Mouse (Mus musculus) embryo, embryonic 9.5 days (tissue): ENCODE measurements around the gene Znhit6.
A peak's percentile ranks its signal among the peaks of the same experiment; 100 is the strongest.

Experiments used
- DNase-seq: peaks from one replicate; pipeline ENCODE4 v3.0.0-alpha.2; 2017; ENCODE audit errors: extremely low spot score

Gene Znhit6

DNA sequence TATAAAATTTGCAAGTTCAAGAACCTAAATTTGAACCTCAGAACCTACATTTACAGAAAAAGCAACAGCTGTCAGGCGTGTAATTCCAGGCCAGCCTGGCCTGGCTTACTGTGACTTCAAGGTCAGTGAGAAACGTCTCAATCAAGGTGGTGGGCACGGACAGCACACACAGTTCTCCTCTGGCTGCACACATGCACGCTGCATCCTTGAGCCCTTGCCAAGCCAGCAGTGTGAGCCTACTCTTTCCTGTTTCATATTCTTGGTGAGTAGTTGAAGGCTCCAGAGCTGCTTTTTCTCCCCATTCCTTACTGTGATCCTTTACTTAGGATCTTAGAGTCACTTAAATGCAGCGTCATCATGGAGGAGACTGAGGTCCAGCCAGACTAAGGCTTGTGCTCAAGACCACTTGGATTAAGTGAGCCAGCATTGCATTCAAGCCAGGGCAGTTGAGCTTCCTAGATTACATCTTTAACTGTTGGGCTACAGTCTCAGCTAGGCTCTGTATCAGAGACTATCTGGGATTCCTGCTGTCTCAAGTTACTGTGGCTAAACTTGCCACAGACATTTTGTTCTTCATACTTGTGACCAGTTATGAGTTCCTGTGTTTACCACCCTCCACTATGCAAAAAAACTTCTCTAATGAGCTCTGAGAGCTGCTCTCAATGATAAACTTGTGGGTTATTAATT lies 29.6 kb downstream of the Znhit6 start:
- no peak for DNase-seq

DNA sequence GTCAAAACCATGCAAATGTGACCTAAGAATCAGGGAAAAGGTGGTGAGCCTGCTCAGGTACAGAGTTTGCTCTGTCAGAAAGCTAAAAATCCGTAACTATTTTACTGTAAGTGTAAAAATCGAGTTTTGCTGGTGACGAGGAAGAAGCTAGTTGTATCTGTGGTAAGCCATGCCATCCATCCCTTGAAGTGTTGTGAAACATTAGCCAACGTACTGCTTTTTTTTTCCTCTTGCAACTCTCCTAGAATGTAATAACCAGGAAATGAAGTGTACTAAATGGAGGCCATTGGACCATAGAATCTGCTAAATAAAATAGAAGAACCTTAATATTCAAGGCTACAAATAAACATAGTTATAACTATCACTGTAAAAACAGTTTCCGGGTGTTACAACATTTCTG lies 32.3 kb downstream of the Znhit6 start:
- DNase-seq = no peak

- peak; percentile 33 for DNase-seq
Observed at GRCm38 (mm10) chr3:145612662-145613061, 36.7 kb downstream of the Znhit6 start.

- DNase-seq = no peak
Observed at GRCm38 (mm10) chr3:145613234-145613633, 37.2 kb downstream of the Znhit6 start.

DNA sequence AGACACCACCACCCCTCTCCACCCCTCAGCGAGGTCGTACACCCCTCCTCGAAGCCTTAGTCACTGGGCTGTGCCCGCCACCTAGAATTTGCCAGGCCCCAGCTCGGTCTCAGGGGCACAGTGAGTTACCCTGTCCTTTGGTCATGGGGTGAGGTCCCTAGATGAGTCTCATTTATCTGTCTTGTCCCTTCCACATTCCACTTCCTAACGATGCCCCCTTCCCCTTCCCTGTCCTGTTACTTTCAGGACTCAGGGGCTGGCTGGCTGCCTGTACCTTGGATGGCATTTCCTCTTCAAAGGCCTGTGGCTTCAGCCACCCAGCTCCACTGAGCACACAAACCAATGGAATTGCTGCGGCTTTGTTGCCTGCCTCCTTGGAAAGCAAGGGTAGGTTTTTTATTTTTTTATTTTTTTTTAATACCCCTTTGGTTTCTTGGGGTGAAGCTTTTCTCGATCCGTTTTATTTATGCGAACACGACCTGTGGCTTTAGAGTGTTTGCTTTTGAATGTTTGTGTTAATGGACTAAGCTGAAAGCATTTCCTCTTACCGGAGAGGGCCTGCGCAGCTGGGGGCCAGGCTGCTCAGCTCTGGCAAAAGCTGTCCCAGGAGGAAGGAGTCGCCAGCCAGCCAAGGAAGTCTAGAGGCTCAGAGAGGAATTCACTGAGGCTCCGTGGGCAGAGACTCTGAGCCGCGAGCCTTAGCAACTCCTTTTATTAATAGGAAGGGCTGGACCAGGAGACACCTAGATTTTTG lies 38.5 kb downstream of the Znhit6 start:
- peak; percentile 30 for DNase-seq

DNA sequence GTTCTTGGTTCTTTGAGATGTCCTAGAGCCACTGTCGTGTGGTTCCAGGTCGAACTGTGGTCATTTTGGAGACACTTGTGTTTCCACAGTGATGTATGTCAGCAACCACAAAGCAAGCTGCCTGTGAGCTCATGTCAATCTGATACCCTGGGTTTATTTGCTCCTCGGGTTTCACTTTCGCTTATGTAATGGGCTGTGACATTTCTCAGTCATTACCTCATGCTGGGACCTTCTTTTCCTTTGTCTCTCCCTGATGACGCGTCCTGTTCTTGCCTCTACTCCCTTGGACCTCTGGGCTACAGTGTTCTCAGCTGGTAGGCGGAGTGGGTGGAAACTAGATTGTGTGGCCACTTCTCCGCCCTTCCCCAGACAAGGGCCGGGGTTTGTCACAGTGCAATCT lies 42.3 kb downstream of the Znhit6 start:
- DNase-seq = no peak

DNA sequence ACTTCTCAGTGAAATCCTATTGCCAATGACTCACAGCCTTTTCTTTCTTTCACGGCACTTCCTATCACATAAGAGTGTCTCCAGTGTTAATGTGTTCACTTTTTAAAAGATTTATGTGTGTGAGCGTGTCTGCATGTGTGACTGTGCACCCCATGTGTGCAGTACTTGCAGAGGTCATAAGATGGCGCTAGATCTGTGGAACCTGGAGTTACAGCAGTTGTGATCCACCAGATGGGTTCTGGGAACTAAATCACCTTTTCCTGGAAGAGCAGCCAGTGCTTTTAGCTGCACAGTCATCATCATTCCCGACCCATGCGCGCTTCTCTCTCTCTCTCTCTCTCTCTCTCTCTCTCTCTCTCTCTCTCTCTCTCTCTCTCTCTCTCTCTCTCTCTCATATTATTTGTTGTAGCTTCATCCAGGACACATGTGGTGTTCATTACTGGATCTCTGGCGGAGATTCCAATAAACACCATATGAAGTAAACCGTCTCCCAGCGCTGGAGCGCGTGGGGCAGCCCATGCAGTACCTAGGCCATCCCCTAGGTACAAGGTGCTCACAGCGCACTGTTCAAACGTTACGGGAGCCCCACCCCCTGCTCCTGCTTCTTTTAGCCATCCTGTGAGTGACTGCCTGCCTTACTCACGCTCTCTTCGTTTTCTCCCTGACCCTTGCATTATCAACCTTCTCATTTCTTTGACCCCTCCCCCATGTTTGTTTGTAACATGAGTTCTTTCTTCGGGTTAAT lies 43.8 kb downstream of the Znhit6 start:
- no peak for DNase-seq

DNA sequence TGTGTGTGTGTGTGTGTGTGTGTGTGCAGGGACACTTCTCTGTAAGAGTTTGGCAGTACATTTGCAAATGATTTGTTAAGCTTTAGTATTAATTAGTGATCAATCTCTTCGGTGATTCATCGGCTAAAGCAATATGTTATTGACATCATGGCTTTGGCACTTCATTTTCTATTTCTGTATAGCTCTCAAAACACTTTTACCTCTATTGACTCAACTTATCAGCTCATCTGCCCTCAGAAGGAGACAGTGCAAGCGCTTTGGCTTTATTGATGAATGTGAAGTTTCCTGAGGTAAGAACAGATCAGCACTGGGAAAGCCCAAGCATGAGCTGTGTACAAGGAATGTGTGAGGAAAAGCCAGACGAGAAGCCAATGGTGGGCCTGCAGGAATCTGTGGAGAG lies 45.2 kb downstream of the Znhit6 start:
- DNase-seq = no peak

DNA sequence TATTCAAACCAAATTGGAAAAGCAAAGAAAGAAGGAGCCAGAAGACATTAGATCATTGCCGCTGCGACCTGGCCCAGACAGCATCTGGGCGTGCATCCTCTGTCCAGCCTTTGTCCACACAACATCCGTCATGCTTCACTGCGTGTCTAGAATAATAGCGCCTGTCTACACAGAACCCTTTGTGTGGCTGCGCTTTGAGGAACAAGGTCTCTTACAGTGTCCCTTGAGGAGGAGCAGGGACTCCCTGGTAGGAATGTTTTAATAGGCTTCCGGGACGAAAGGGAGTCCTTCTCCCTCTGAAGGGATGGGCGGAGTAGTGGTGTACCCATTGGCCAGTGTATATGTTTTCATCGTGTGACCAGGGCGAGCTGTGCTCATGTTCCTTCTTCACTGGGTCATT lies 47.0 kb downstream of the Znhit6 start:
- DNase-seq = no peak

- no peak for DNase-seq
Observed at GRCm38 (mm10) chr3:145624786-145625185, 48.8 kb downstream of the Znhit6 start.

- DNase-seq = no peak
Observed at GRCm38 (mm10) chr3:145625546-145625945, 49.5 kb downstream of the Znhit6 start.

DNA sequence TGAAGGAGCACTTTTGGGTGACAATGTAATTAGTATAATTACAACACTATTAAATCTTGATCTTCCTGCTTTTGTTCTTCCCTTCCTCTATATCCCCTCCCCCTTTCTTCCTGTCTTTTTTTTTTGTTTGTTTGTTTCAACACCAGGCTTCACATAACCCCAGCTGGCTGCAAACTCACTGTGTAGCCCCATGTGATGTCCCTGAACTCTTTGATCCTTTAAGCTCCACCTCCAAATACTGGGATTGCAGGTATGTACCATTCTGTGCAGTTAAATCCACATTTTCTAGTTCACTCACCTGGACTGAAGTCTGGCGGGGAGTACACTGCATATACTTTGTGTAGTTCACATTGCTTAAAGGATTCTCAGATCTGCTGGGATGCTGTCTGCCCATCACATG lies 50.1 kb downstream of the Znhit6 start:
- no peak for DNase-seq

DNA sequence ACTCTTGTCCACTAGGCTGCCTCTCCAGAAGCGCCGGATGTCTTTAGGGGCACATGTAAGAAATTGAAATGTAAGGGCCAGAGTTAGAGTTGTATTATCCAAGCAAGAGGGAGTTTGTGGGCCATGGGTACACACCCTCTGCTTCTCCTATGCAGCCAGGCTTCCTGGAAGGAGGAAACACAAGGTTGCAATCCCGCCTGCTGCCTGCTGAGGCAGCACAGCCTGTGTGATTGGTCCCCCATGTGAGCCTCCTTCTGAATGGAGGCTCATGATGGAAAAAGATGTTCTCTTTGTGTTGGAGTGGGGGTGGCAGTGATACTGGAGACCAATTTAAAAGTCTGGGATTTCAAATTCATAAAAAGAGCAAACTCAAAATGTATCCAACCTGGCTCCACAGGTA lies 51.8 kb downstream of the Znhit6 start:
- peak; percentile 32 for DNase-seq

- DNase-seq = no peak
Observed at GRCm38 (mm10) chr3:145628643-145629042, 52.6 kb downstream of the Znhit6 start.

DNA sequence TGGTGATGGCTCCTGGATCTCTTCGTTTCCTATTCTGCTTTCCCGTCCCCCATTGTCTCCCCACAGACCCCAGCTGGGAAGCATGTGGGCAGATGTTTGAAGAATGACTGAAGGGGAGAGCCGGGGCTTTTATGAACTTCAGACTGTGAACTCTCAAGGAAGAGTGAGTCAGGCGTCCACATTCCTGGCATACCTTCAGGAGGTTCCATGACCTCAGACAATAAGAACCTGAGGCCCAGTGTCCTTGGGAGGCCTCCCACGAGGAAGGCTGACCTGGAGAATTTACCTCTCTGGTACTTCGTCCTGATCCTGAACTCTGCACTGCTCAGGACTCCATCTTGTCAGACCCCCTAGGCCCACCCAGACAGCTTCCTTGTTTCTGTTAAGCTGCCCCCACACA lies 56.9 kb downstream of the Znhit6 start:
- DNase-seq = no peak

- DNase-seq = no peak
Observed at GRCm38 (mm10) chr3:145634002-145634710, 58.2 kb downstream of the Znhit6 start.

DNA sequence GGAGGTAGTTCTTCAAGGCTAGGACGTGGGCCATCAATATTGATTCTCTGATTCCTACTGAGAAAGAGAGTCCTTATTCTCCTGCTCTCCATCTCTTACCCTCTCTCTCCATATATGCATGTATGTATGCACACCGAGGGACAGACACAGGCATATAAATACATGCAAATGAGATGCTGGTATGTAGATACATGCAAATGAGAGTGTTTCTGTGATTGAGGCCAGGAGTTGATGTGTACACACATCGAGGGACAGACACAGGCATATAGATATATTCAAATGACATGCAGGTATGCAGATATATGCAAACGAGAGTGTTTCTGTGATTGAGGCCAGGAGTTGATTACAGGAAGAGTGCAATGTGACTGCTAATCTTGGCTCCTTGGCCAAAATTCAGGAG lies 64.2 kb downstream of the Znhit6 start:
- DNase-seq = no peak

DNA sequence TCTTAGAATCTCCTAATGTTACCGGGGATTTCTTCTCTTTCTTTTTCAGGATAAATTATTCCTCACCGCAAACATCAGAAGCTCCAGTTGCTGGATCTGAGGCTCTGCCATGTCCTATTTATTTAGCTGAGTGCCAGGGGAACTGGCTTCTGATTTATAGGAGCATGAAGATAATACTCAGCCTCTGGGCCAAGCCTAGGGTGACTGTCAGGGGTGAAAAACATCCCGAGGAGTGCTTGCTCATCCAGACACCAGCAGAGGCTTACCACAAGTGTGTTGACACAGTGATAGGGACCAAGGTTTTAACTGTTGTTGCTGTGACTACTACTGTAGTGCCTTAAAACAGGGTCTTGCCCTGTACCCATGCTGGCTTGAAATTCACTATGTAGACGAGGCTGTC lies 64.6 kb downstream of the Znhit6 start:
- DNase-seq = no peak

DNA sequence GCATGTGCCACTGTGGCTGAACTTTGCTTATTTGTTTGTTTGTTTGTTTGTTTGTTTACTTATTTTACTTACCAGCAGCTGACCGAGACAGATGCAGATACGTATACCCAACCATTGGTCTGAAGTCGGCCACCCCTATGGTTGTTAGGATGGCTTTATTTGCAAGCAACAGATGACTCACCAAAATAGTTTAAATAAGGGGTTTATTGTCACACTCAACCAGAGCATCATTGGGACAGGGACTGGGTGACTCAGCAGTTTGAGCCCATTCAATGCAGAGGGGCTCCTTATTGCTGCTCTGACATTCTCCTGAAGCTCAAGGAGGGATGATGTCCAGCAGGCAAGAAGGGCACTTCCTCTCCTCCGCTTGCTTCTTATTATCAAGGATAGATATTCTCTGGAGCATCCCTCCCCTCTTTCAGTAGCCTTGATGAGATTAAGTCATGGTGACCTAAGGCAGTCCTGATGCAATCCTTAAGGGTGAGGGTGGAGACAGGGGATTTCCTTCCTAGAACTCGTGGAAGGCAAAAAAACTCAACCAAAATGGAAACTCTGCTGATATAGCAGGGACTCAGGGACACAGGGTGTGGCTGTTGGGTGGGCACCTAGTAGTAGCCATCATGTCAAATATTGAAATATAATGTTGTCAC lies 65.2 kb downstream of the Znhit6 start:
- no peak for DNase-seq

DNA sequence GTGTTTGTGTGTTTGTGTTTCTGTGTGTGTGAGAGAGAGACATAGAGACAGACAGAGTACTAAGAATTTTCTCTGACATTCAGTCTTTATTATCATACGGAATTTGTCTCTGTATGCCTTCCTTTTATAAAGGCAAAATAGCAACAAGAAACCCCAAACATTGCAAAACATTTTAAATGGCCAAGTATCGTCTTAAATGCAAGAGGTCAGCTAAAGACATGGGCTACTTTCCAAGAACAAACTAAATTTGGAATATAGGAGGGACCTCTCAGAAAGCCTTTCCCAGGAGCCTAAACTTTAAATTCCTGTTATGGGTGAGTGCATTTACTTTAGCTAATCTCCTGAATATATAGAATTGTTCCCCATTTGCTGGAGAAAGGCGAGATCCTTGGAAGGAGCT lies 65.9 kb downstream of the Znhit6 start:
- DNase-seq = no peak

- no peak for DNase-seq
Observed at GRCm38 (mm10) chr3:145642861-145643260, 66.9 kb downstream of the Znhit6 start.

- no peak for DNase-seq
Observed at GRCm38 (mm10) chr3:145645463-145645862, 69.5 kb downstream of the Znhit6 start.
